Mouse (Mus musculus) small intestine, adult 2 months (tissue): ENCODE data around the gene Pacsin3. TPM values are rescaled to one million over a fixed set of nuclear protein-coding genes. Genes with fewer than 3 reads are reported as not detected.
A peak's percentile ranks its signal among the peaks of the same experiment; 100 is the strongest.

Experiments
- H3K27ac ChIP-seq: fragments of 200-500 bp; 2 replicates; pipeline ENCODE4 v1.5.1; 2012; ENCODE audit warnings: low read depth, low read length, control low read depth, inconsistent platforms; ENCODE audit not compliant: insufficient read depth
- H3K27me3 ChIP-seq: fragments of 200-500 bp; 2 replicates; pipeline ENCODE4 v1.6.1; 2012; ENCODE audit warnings: mild to moderate bottlenecking, moderate library complexity, low read length, inconsistent platforms; ENCODE audit not compliant: control insufficient read depth, insufficient read depth
- H3K36me3 ChIP-seq: fragments of 200-500 bp; 2 replicates; pipeline ENCODE4 v1.6.1; 2012; ENCODE audit warnings: mild to moderate bottlenecking, low read length, control low read depth, inconsistent platforms; ENCODE audit not compliant: control insufficient read depth, insufficient read depth
- H3K4me1 ChIP-seq: fragments of 200-500 bp; 2 replicates; pipeline ENCODE4 v1.6.1; 2012; ENCODE audit warnings: low read length, inconsistent platforms, mixed read lengths; ENCODE audit not compliant: control insufficient read depth, insufficient read depth, insufficient read length
- H3K4me3 ChIP-seq: fragments of 200-500 bp; 2 replicates; pipeline ENCODE4 v1.5.1; 2012; ENCODE audit warnings: low read depth, mild to moderate bottlenecking, control low read depth, inconsistent platforms, low read length, moderate library complexity
- CTCF ChIP-seq: fragments of 200-500 bp; IDR thresholded peaks from 2 replicates; pipeline ENCODE4 v1.5.1; 2012; ENCODE audit warnings: low read depth, mild to moderate bottlenecking, control low read depth, inconsistent platforms, low read length, moderate library complexity, mixed read lengths; ENCODE audit not compliant: insufficient replicate concordance, insufficient read length; ENCODE audit errors: extremely low read depth
- POLR2A ChIP-seq: fragments of 200-500 bp; IDR thresholded peaks from 2 replicates; pipeline ENCODE4 v1.6.1; 2012; ENCODE audit warnings: low read depth, mild to moderate bottlenecking, control low read depth, inconsistent platforms, low read length, moderate library complexity
- WGBS: fragments of 180-500 bp; shearing (Covaris S2); methylation state at CpG from one replicate; pipeline ENCODE4 v1.1.7; 2018; 5-methylcytosine and 5-hydroxymethylcytosine counted together
- polyA plus RNA-seq: library from polyadenylated mRNA; depleted of rRNA; stranded (reverse); fragments of >200 nt; gene quantifications from 2 replicates; pipeline ENCODE4 v1.2.3, GENCODE M21; 2012

Pacsin3 gene
- polyA plus RNA-seq, 1 experiment = 3.4 TPM

- peaks cover 25% of the 10 kb centered on the region for H3K36me3 ChIP-seq
- no peak overlapping the region for H3K4me3 ChIP-seq
- WGBS = 31% methylated on average over 10 of the region's 10 CpGs
- peak overlapping the region; percentile 29; the same call in 1 of the 2 replicates for H3K27ac ChIP-seq
- TF ChIP-seq POLR2A (peak; percentile 25; the same call in 1 of the 2 replicates), CTCF (peak; percentile 69; the same call in 1 of the 2 replicates)
- no peaks in the 10 kb centered on the region for H3K27me3 ChIP-seq
- peaks cover 8% of the 10 kb centered on the region; the same call in 1 of the 2 replicates for H3K4me1 ChIP-seq
These were observed 23.1 kb downstream of the Pacsin3 start for GRCm38 (mm10) chr2:91278749-91279371.

GRCm38 (mm10) chr2:91279372-91279755, 23.6 kb downstream of the Pacsin3 start:
- 24% methylated on average over 2 of the region's 2 CpGs for WGBS
- no peaks in the 10 kb centered on the region for H3K27me3 ChIP-seq
- no peak for TF ChIP-seq CTCF
- TF ChIP-seq POLR2A = no peak
- peaks cover 9% of the 10 kb centered on the region; the same call in 1 of the 2 replicates for H3K4me1 ChIP-seq
- peaks cover 21% of the 10 kb centered on the region for H3K36me3 ChIP-seq
- no peak overlapping the region for H3K4me3 ChIP-seq
- peak overlapping the region; percentile 29; the same call in 1 of the 2 replicates for H3K27ac ChIP-seq

GRCm38 (mm10) chr2:91281366-91281765, 25.6 kb downstream of the Pacsin3 start:
- H3K27ac ChIP-seq = no peak overlapping the region
- no peak for TF ChIP-seq CTCF
- TF ChIP-seq POLR2A = no peak
- WGBS = 30% methylated on average over 5 of the region's 5 CpGs

GRCm38 (mm10) chr2:91283972-91284371, 28.2 kb downstream of the Pacsin3 start:
- 62% methylated on average over 3 of the region's 3 CpGs for WGBS
- H3K27ac ChIP-seq = no peak overlapping the region
- H3K4me3 ChIP-seq = no peak overlapping the region
- no peaks in the 10 kb centered on the region for H3K36me3 ChIP-seq
- TF ChIP-seq POLR2A = no peak
- no peak for TF ChIP-seq CTCF
- peaks cover 25% of the 10 kb centered on the region; the same call in 1 of the 2 replicates for H3K4me1 ChIP-seq
- H3K27me3 ChIP-seq = no peaks in the 10 kb centered on the region

More at GRCm38 (mm10) chr2:91281366-91281765, 25.6 kb downstream of the Pacsin3 start:
- Histone ChIP-seq H3K36me3 (peaks cover 3% of the 10 kb centered on the region), H3K4me1 (peaks cover 12% of the 10 kb centered on the region; the same call in 1 of the 2 replicates), H3K4me3 (no peak overlapping the region), H3K27me3 (no peaks in the 10 kb centered on the region)

GRCm38 (mm10) chr2:91284375-91285199, 28.8 kb downstream of the Pacsin3 start:
- Histone ChIP-seq H3K27ac (no peak overlapping the region), H3K4me3 (no peak overlapping the region), H3K4me1 (peaks cover 26% of the 10 kb centered on the region; the same call in 1 of the 2 replicates), H3K36me3 (no peaks in the 10 kb centered on the region), H3K27me3 (no peaks in the 10 kb centered on the region)
- WGBS = 55% methylated on average over 13 of the region's 13 CpGs
- TF ChIP-seq POLR2A = no peak
- TF ChIP-seq CTCF = no peak

- TF ChIP-seq CTCF = peak; percentile 95
- no peak for TF ChIP-seq POLR2A
These were observed 30.2 kb downstream of the Pacsin3 start for GRCm38 (mm10) chr2:91285885-91286505.

More at GRCm38 (mm10) chr2:91285885-91286505, 30.2 kb downstream of the Pacsin3 start:
- Histone ChIP-seq H3K27me3 (no peaks in the 10 kb centered on the region), H3K4me3 (no peak overlapping the region), H3K4me1 (peaks cover 24% of the 10 kb centered on the region), H3K27ac (no peak overlapping the region), H3K36me3 (no peaks in the 10 kb centered on the region)
- 15% methylated on average over 7 of the region's 7 CpGs for WGBS
